ENCODE assay signal across 8 mouse cellular contexts in genomic region chr2:3714511-3714910, GRCm38 (mm10).
A peak's percentile ranks its signal among the peaks of the same experiment; 100 is the strongest.
DNase-seq lines count a peak whose midpoint lies in the region; ATAC-seq and TF ChIP-seq lines count a peak whose summit lies in the region.

No protein-coding gene starts in this region.

- peak overlapping the region; percentile 83 for H3K27ac ChIP-seq in gastrocnemius, adult 2 months
- H3K27ac ChIP-seq in spleen, adult 2 months (ENCODE audit: insufficient read depth, low read length), result peak overlapping the region; percentile 92
- no peak overlapping the region for H3K27ac ChIP-seq in limb, embryonic 15.5 days
- 0 out of 2 replicates have a peak overlapping the region, but pooled peaks have one; percentile 85 for H3K27ac ChIP-seq in stomach, embryonic 15.5 days

- peak overlapping the region; percentile 82 for H3K4me2 ChIP-seq in limb, embryonic 15.5 days
- peak overlapping the region; percentile 86 for H3K4me2 ChIP-seq in stomach, embryonic 15.5 days

- WGBS in spleen, adult 2 months, result 2% methylated on average over 1 of the region's 1 CpGs
- 28% methylated on average over 1 of the region's 1 CpGs for WGBS in limb, embryonic 15.5 days
- WGBS in stomach, embryonic 15.5 days, result 17% methylated on average over 1 of the region's 1 CpGs

- no peaks in the 10 kb centered on the region for H3K36me3 ChIP-seq in spleen, adult 2 months (ENCODE audit: control insufficient read depth, insufficient read depth, low read length)
- no peaks in the 10 kb centered on the region for H3K36me3 ChIP-seq in limb, embryonic 15.5 days
- no peaks in the 10 kb centered on the region for H3K36me3 ChIP-seq in stomach, embryonic 15.5 days

- peak overlapping the region; percentile 88; the same call in 1 of the 2 replicates for H3K9ac ChIP-seq in limb, embryonic 15.5 days
- H3K9ac ChIP-seq in stomach, embryonic 15.5 days, result 0 out of 2 replicates have a peak overlapping the region, but pooled peaks have one; percentile 98

- peak overlapping the region; percentile 77 for H3K4me3 ChIP-seq in gastrocnemius, adult 2 months
- H3K4me3 ChIP-seq in spleen, adult 2 months (ENCODE audit: extremely low read depth, insufficient read depth, insufficient read length), result peak overlapping the region; percentile 75
- peak overlapping the region; percentile 63 for H3K4me3 ChIP-seq in limb, embryonic 15.5 days
- peak overlapping the region; percentile 91 for H3K4me3 ChIP-seq in stomach, embryonic 15.5 days (replicated peaks)

- TF ChIP-seq CTCF in gastrocnemius, adult 2 months (IDR thresholded peaks at IDR 0.05), result no peak
- no peak for TF ChIP-seq CTCF in spleen, adult 2 months (IDR thresholded peaks at IDR 0.05; ENCODE audit: extremely low read depth, insufficient read depth, insufficient read length, insufficient replicate concordance)

- H3K4me1 ChIP-seq in spleen, adult 2 months (ENCODE audit: control insufficient read depth, insufficient read depth, insufficient read length), result peaks cover 20% of the 10 kb centered on the region
- peaks cover 27% of the 10 kb centered on the region for H3K4me1 ChIP-seq in limb, embryonic 15.5 days
- peaks cover 9% of the 10 kb centered on the region for H3K4me1 ChIP-seq in stomach, embryonic 15.5 days

- H3K27me3 ChIP-seq in spleen, adult 2 months (ENCODE audit: control insufficient read depth, insufficient read depth, low read length), result no peaks in the 10 kb centered on the region
- no peaks in the 10 kb centered on the region for H3K27me3 ChIP-seq in limb, embryonic 15.5 days
- H3K27me3 ChIP-seq in stomach, embryonic 15.5 days (replicated peaks), result no peaks in the 10 kb centered on the region

- ATAC-seq in limb, embryonic 15.5 days (ENCODE audit: insufficient number of reproducible peaks, low FRiP score, low TSS enrichment, low read depth), result no peak
- no peak for ATAC-seq in stomach, embryonic 15.5 days (ENCODE audit: insufficient read depth, low FRiP score, low read depth)

- H3K9me3 ChIP-seq in limb, embryonic 15.5 days, result no peaks in the 10 kb centered on the region
- H3K9me3 ChIP-seq in stomach, embryonic 15.5 days, result no peaks in the 10 kb centered on the region

- DNase-seq in gastrocnemius, adult 2 months, result no peak
- no peak for DNase-seq in gastrocnemius, adult 8-10 months (ENCODE audit: low spot score in 2 of 2)
- DNase-seq in spleen, adult 2 months (ENCODE audit: low read depth in 1 of 2, low spot score in 2 of 2), result no peak
- no peak for DNase-seq in spleen, postnatal 14 days (ENCODE audit: low spot score in 2 of 2)
- DNase-seq in thymus, postnatal 25 days, result no peak
- no peak for DNase-seq in adrenal gland, postnatal 10 days

- intact Hi-C loops in gastrocnemius, adult 2 months (cut with DNase I), result no loop called here

- no peak for TF ChIP-seq POLR2A in spleen, adult 2 months (IDR thresholded peaks at IDR 0.05; ENCODE audit: low read depth, low read length)
